Mouse (Mus musculus): Measurements from ENCODE around the gene Mpc2. TPM values are rescaled to one million over a fixed set of nuclear protein-coding genes. Genes with fewer than 3 reads are reported as not detected.

The Mpc2 gene
- 100 to 1,000 TPM; 138 to 150 TPM for total RNA-seq (2021)

DNA sequence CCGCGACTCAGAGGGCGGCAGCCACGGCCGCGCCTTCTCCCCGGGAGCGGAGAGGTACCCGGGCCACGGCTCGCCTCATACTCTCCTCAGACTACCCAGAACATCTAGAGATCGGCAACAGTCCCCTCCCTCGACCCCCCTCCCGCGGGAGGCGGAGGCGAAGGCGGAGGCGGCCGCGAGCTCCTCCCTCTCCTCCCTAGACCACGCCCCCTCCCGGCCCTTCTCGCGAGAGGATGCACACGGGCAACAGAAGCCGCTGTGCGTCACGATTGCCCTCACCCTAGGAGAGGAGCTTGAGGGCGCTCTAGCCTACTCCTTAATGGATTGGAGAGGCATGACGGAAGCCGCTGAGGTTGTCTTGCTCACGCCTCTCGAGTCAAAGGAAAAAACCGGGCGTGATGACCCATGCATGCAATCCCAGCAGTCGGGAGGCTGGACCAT lies at the start of gene Mpc2, which contains the start of gene Dcaf6:
TSS of gene Mpc2 (plus strand) at position 278 of the 441 bp plus-strand sequence.
TSS of gene Dcaf6 (minus strand) at position 116 of the 441 bp plus-strand sequence.
- DNase-seq = peak; percentile 100

- DNase-seq = no peak
Measured at GRCm38 (mm10) chr1:165421357-165421915, 39.0 kb upstream of the Mpc2 start.

- DNase-seq = no peak
Measured at GRCm38 (mm10) chr1:165426254-165426653, 34.2 kb upstream of the Mpc2 start.

DNA sequence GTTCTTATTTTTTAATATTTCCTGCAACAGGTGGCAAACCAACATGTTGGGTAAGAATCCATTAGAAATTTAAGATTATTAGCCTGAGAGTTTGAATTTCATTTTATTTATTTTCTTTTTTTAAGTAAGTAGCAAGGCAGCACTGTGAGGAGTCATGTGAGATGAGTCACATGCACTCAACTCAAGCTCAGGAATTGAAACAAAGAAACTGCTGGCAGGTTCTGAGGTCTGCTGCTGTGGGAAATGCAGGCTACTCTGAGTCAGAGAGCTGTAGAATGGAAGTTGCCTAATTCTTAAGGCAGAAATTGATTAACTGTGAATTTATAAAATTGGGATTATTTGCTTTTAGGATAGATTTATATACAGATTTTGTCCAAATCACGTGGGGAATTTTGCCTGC lies 27.6 kb upstream of the Mpc2 start:
- DNase-seq = no peak

DNA sequence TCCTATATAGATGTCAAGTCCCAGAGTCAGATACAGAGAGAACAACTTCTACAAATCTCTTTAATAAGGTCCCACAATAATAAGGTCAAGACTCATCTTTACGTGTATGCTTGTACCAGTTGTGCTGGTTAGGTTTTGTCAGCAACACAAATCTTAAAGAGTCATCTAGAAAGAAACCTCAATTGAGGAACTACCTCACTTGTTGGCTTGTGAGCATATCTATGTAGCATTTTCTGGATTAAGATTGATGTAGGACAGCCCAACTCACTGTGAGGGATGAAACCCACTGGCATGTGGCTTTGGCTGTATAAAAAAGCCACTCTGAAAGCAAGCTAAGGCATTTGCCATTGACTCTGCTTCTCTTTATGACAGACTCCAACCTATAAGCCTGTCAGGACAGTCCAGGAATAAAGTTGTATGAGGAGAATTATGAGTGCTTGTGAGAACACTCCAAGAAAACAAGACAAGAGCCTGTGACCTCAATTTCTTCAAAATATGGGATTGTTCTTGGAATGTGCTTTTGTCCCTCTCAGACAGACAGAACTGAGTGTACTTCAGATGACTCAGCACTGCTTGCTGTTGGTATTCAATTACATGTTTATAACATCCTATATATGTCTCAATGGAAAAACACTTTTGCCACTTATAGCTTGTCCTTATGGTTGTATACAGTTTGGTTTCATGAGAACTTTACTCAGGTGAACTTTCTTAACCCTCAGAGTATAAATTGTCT lies 22.0 kb upstream of the Mpc2 start:
- no peak for DNase-seq

DNA sequence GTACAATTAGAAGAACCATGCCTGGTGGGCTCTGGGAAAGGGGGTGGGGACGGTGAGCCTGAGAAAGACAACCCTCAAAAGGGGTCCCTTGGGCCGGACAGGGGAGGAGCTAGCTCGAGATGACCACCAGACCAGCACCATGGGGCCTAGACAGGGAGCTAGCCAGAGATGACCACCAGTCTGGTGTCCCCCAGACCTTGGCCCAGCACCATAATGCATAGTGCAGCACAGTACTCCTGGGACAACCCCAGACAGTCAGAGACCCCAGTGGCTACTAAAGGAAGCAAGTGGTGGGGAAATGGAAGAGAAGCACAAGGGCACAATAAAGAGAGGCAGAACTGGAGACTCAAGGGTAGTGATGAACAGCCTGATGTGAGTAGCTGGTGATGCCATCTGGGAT lies 19.6 kb upstream of the Mpc2 start:
- no peak for DNase-seq

DNA sequence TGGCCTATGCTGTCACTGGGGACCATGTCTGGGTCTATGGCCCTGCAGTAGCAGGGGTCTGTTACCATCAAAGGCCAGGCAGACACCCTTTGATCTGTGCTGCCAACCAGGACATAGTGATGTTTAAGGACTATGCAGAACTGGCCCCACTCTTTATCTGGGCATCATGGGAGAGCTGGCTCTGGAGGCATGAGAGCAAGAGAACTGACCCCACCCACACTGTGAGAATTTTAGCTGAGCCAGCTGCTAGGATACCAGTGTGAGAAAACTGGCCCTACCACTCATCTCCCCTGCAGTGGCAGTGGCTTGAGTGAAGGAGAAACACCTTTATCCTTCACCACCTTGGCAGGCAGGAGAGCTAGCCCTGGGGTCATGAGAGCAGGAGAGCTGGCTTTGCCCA lies 19.2 kb upstream of the Mpc2 start:
- DNase-seq = no peak

GRCm38 (mm10) chr1:165441719-165442118 lies 18.7 kb upstream of the Mpc2 start:
- no peak for DNase-seq

- no peak for DNase-seq
Measured at GRCm38 (mm10) chr1:165459041-165459502, 1.4 kb upstream of the Mpc2 start.

DNA sequence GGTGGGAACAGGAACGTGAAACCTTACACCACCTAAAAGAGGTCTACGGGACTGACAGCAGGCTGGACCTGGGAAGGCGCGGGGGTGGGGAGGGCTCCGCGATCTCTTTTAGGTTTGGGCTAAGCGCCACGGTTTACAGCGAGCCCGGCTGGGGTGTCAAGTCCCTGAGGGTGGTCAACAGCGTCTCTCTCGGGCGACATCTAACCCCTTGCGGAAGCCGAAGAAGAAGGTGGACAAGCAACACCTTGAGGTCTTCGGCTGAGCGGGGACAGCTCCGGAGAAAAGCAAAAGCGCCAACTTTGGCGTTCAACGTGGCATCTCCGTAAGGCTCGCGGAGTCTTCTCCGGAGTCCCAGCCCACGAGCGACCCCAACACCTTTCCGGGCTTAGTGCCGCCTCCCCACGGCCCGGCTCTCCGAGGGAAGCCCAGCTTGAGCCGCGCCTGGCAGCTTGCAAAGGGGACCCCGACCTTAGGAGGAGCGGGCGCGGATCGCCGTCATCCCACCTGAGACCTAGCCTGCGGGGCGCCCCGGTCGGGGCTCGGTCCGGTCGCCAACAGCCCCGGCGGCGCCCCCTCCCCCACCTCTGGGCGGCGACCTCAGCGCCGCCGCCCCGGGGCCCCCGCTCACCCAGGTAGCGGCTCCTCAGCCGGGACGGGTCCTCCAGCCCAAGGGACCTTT lies 795 bp upstream of the Mpc2 start:
- DNase-seq = peak; percentile 44 to 47

DNA sequence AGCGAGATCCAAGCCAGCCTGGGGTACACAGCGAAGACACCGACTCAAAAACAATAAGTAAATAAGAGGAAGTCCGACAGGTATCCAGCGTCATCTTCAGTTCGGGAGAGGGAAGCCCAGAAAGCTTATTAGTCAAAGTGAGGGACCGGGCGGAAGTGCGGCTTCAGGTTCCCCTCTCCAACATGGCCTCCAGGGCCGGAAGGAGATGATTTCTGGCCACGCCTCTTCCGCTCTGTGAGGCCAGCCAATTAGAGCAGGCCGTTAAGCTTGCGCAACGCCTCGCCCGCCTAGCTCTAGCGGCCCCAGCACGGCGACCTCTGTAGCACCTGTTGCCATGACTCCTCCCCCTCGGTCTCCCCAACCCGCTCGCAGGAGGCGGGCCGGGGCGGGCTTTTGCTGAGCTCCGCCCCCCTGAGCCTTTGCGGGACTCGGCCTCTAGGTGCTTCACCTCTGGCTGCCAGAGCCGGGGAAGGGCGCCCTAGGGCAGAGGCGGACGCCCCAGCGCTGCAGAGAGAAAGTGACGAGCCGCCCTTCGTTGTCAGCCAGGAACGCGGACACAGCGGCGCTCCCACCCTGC lies 452 bp downstream of the Mpc2 start:
- peak; percentile 98 to 99 for DNase-seq

- DNase-seq = no peak
Measured at GRCm38 (mm10) chr1:165461681-165462080, 1.2 kb downstream of the Mpc2 start.

DNA sequence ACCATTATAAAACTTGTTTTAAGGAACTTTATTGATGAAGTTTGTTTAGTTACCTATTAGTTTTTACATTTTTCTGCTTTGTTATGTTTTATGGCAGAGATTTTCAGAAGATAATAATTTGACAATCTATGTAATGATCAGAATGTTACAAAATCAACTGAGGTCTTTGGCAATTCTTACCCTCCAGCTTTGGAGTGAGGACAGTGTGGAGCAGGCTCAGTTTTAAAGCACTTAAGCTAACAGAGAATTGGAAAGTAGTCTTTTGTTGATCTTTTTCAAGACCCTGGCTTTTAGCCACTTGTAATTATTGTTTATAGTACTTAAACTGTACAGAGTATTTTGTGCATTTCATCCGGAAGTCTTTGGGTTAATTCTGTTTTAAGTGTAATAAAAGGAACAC lies 2.4 kb downstream of the Mpc2 start:
- no peak for DNase-seq

GRCm38 (mm10) chr1:165464574-165464973 lies 4.1 kb downstream of the Mpc2 start:
- DNase-seq = no peak

DNA sequence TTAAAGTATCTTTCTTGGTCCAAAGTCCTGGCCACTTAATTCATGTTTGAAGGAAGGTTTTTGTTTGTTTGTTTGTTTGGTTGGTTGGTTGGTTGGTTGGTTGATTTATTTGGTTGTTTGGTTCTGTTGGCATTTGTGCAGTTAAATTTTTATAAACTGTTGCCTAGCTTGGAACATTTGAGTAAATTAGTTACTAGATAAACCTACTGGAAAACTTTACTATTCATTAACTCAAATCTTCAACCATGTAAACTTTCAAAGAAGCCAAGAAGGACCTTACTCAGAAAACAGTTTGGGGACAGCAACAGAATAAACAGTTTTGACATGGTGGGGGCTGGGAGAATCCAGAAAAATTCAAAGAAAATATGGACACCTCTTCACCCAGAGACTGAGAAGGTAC lies 8.5 kb downstream of the Mpc2 start:
- no peak for DNase-seq

DNA sequence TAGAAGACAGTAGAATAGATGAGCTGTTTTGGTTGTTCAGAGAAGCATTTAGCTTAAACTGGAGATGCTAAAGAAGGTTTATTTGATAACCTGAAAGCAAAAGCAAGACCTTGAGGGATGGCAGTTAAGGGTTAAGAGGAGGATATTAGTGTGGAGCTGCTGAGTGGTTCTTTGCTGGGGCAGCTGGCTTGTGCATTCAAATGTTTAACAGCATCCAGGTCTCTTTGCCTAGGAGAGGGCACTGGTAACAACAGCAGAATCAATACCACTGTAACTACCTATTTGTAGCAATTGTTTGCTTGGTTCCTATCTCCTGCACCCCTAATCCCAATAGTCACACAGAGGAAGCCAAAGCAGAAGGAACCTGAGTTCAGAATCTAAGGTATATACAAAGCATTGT lies 9.3 kb downstream of the Mpc2 start:
- DNase-seq = no peak

DNA sequence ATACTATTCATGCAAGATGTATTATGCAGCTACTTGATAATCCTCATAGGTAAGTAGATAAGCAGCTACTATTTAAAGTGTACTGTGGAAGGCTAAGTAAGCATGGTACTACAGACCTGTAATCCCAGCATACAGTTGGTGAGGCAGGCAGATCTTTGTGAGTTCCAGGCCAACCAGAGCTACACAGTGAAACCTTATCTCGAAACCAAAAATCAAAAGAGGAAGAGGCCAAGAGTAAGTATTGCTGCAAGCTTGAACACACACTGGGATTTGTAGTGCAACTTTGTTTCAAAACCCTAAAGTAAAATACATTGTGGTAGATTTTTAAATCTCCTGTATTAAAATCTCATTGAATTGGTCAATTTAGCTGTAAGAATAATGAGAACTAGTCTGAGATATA lies 11.1 kb downstream of the Mpc2 start:
- no peak for DNase-seq

- DNase-seq = no peak
Measured at GRCm38 (mm10) chr1:165484688-165485233, 24.3 kb downstream of the Mpc2 start, which contains the start of gene Adcy10. Gene Adcy10 (plus strand): TSS chr1:165485183.

DNA sequence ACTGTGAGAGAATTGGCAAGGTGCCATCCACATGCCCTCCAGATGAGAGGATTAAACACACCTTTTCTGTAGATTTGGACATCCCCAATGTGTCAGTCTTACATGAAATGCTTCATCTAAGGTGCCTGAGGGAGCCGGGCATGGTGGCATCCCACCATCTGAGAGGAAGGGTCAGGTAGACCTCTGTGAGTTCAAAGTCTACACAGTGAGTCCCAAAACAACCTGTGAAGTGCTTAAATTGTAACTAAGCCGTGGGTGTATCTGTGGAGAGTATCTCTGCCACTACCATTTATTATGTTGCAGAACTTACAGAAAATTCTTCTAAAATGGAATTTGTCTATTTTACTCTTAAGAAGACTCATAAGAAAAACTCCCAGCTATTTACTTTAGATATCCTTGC lies 25.7 kb downstream of the Mpc2 start:
- DNase-seq = no peak

GRCm38 (mm10) chr1:165489197-165489596 lies 28.8 kb downstream of the Mpc2 start:
- no peak for DNase-seq

GRCm38 (mm10) chr1:165498856-165499255 lies 38.4 kb downstream of the Mpc2 start:
- no peak for DNase-seq

- no peak for DNase-seq
Measured at GRCm38 (mm10) chr1:165503307-165504024, 43.0 kb downstream of the Mpc2 start.
